Mouse (Mus musculus) hindbrain, embryonic 11.5 days (tissue): ENCODE data around the gene Ubqln1. TPM values are rescaled to one million over a fixed set of nuclear protein-coding genes. Genes with fewer than 3 reads are reported as not detected.

Experiments
- ATAC-seq: fragments of 200-750 bp; cut with Nextera tagmentation; 2 replicates; pipeline ENCODE4 v1.8.0; 2017; ENCODE audit warnings: mild to moderate bottlenecking, moderate TSS enrichment, moderate library complexity; ENCODE audit not compliant: low FRiP score
- DNase-seq: peaks from one replicate; pipeline ENCODE4 v3.0.0-alpha.2; 2015; ENCODE audit warnings: low spot score
- H3K27ac ChIP-seq: fragments of 300-500 bp; sonication (generic); 2 replicates; pipeline ENCODE4 v1.5.1; 2014; ENCODE audit warnings: mild to moderate bottlenecking, low read depth, low read length
- H3K27me3 ChIP-seq: fragments of 300-500 bp; sonication (generic); 2 replicates; pipeline ENCODE4 v1.6.1; 2014; ENCODE audit warnings: mild to moderate bottlenecking, low read length, moderate library complexity, mixed read lengths; ENCODE audit not compliant: control insufficient read depth, insufficient read depth
- H3K36me3 ChIP-seq: fragments of 300-500 bp; sonication (generic); 2 replicates; pipeline ENCODE4 v1.6.1; 2014; ENCODE audit warnings: mild to moderate bottlenecking, low read length, moderate library complexity, mixed read lengths; ENCODE audit not compliant: control insufficient read depth, insufficient read depth
- H3K4me1 ChIP-seq: fragments of 300-500 bp; sonication (generic); replicated peaks from 2 replicates; pipeline ENCODE4 v1.6.1; 2014; ENCODE audit warnings: low read length, mixed read lengths; ENCODE audit not compliant: control insufficient read depth, insufficient read depth
- H3K4me2 ChIP-seq: fragments of 300-500 bp; sonication (generic); replicated peaks from 2 replicates; pipeline ENCODE4 v1.6.1; 2014; ENCODE audit warnings: mild to moderate bottlenecking, low read depth, low read length
- H3K4me3 ChIP-seq: fragments of 300-500 bp; sonication (generic); 2 replicates; pipeline ENCODE4 v1.5.1; 2014; ENCODE audit warnings: low read depth, low read length
- H3K9ac ChIP-seq: fragments of 300-500 bp; sonication (generic); 2 replicates; pipeline ENCODE4 v1.6.1; 2014; ENCODE audit warnings: low read depth, low read length
- H3K9me3 ChIP-seq: fragments of 300-500 bp; sonication (generic); 2 replicates; pipeline ENCODE4 v1.6.1; 2016; ENCODE audit warnings: low read length; ENCODE audit not compliant: control insufficient read depth
- WGBS: fragments of 180-500 bp; shearing (Covaris S2); extraction: QIAGEN DNeasy Blood & Tissue Kit; methylation state at CpG from one replicate; pipeline ENCODE4 v1.1.7; 2014; 5-methylcytosine and 5-hydroxymethylcytosine counted together
- polyA plus RNA-seq: library from polyadenylated mRNA; unstranded; fragments of >200 nt; fragmentation: Nextera tagmentation; extraction: Ambion mirVana; gene quantifications from 2 replicates; pipeline ENCODE4 v1.2.1, GENCODE M21; 2014

Gene Ubqln1
- 124 and 159 TPM in 2 replicates for polyA plus RNA-seq

- peak within 1 kb of the TSS; percentile 62 for H3K4me2 ChIP-seq
- peak; percentile 93 for ATAC-seq
- peak within 1 kb of the TSS; percentile 99 for H3K4me3 ChIP-seq
- H3K27ac ChIP-seq = peak within 1 kb of the TSS; percentile 83
- H3K27me3 ChIP-seq = no peaks in the 10 kb centered on the region
- H3K9me3 ChIP-seq = no peaks in the 10 kb centered on the region
- H3K36me3 ChIP-seq = no peaks in the 10 kb centered on the region
- peak within 1 kb of the TSS; percentile 95 for H3K9ac ChIP-seq
- 5% methylated on average over 44 of the region's 62 CpGs for WGBS
- DNase-seq = peak; percentile 93
- H3K4me1 ChIP-seq = no peaks in the 10 kb centered on the region; the same call in none of the 2 replicates
Measured at GRCm38 (mm10) chr13:58215592-58216341, at the start of gene Ubqln1. Gene Ubqln1 (minus strand): TSS chr13:58215653.

- WGBS = 89% methylated on average over 8 of the region's 8 CpGs
- no peak overlapping the region for H3K9ac ChIP-seq
- no peak for DNase-seq
- H3K4me1 ChIP-seq = no peaks in the 10 kb centered on the region
- H3K9me3 ChIP-seq = no peaks in the 10 kb centered on the region
- no peak overlapping the region for H3K4me2 ChIP-seq
- H3K36me3 ChIP-seq = no peaks in the 10 kb centered on the region
- no peak overlapping the region for H3K4me3 ChIP-seq
- ATAC-seq = no peak
- H3K27ac ChIP-seq = no peak overlapping the region
- H3K27me3 ChIP-seq = no peaks in the 10 kb centered on the region
Measured at GRCm38 (mm10) chr13:58263546-58263945, 48.1 kb upstream of the Ubqln1 start.

DNA sequence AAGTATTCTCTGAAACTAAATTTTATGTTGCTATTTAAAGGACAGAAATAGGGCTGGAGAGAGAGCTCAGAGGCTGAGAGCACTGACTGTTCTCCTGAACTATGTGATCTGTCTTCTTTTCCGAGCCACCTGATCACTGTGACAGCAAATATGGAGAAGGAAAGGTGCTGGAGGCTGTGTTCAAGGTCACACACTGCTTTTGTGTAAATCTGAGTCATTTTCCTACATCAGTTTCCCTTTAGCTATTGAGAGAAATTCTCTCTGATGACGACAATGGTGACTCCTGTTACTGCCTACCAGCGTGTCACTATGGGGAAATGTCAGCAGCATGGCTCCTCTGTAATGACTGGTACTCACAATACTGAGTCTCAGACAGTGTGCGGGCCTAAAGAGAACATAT, 46.2 kb upstream of the Ubqln1 start:
- Histone ChIP-seq H3K27me3 (no peaks in the 10 kb centered on the region), H3K9me3 (no peaks in the 10 kb centered on the region), H3K27ac (no peak overlapping the region), H3K4me2 (no peak overlapping the region), H3K9ac (no peak overlapping the region), H3K4me1 (no peaks in the 10 kb centered on the region), H3K4me3 (no peak overlapping the region), H3K36me3 (no peaks in the 10 kb centered on the region)
- 86% methylated on average over 4 of the region's 4 CpGs for WGBS
- ATAC-seq = no peak
- DNase-seq = no peak

DNA sequence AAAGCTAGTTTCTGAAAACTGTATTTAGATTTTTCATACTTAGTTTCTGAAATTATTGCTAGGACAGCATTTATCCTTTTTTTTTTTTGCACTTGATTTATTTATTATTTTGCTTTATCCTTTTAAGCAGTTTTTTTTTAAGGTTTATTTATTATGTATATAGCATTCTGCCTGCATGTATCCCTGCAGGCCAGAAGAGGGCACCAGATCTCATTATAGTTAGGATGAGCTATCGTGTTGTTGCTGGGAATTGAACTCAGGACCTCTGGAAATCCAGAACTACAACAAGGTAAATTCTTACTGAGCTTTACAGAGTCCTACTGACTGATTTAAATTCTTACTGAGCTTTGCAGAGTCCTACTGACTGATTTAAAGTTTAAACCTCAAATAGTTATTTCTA, 37.8 kb upstream of the Ubqln1 start:
- WGBS = 91% methylated on average over 1 of the region's 1 CpGs
- H3K36me3 ChIP-seq = no peaks in the 10 kb centered on the region

GRCm38 (mm10) chr13:58248957-58249356, 33.5 kb upstream of the Ubqln1 start:
- Histone ChIP-seq H3K4me1 (no peaks in the 10 kb centered on the region), H3K4me2 (no peak overlapping the region), H3K27ac (no peak overlapping the region), H3K27me3 (no peaks in the 10 kb centered on the region), H3K4me3 (no peak overlapping the region), H3K9ac (no peak overlapping the region), H3K36me3 (no peaks in the 10 kb centered on the region), H3K9me3 (no peaks in the 10 kb centered on the region)
- ATAC-seq (no peak), DNase-seq (no peak)
- WGBS = 92% methylated on average over 5 of the region's 5 CpGs

More for the DNA sequence above, 37.8 kb upstream of the Ubqln1 start:
- DNase-seq = no peak
- no peaks in the 10 kb centered on the region for H3K9me3 ChIP-seq
- no peaks in the 10 kb centered on the region for H3K27me3 ChIP-seq
- H3K4me1 ChIP-seq = no peaks in the 10 kb centered on the region
- ATAC-seq = no peak
- H3K27ac ChIP-seq = no peak overlapping the region
- H3K4me3 ChIP-seq = no peak overlapping the region
- H3K9ac ChIP-seq = no peak overlapping the region
- no peak overlapping the region for H3K4me2 ChIP-seq

DNA sequence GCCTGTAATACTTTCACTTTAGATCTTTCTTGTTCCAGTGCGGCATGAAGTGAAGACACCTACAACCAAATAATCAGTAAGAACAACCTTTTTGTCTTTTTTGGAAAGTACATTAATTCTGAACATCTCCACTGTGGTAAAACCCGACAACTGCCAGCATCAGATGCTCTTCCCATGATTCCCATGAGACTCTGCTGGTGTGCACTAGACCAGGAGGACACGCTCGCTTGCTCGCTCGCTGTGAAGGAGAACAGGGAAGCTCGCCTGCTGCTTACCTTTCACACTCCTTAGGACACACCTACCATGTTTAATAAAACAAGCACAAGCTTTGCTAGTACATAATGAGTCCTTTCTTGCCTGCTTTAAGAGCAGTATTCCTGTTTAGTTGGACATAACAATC, 21.1 kb upstream of the Ubqln1 start:
- no peak overlapping the region for H3K27ac ChIP-seq
- H3K27me3 ChIP-seq = no peaks in the 10 kb centered on the region
- no peak overlapping the region for H3K9ac ChIP-seq
- DNase-seq (no peak), ATAC-seq (no peak)
- no peaks in the 10 kb centered on the region for H3K4me1 ChIP-seq
- no peak overlapping the region for H3K4me2 ChIP-seq
- H3K4me3 ChIP-seq = no peak overlapping the region
- no peaks in the 10 kb centered on the region for H3K9me3 ChIP-seq
- WGBS = 88% methylated on average over 7 of the region's 7 CpGs
- H3K36me3 ChIP-seq = no peaks in the 10 kb centered on the region

DNA sequence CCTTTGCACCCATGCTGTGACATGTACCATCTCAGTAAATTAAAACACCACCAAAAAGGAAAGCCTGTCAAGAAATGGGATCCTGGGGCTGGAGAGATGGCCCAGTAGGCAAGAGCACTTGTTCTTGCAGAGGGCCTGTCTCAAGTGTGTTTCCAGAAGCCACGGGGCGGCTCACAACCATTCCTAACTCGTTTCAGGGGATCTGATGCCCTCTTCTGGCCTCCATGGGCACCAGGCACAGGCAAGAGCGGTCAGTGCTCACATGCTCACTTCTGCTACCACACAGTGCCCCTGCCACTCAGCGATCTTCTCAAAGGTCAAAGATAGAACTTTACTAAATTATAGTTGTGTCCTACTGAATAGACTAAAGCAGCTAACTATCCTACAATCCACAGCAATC, 17.2 kb upstream of the Ubqln1 start:
- no peaks in the 10 kb centered on the region for H3K36me3 ChIP-seq
- no peak overlapping the region for H3K4me2 ChIP-seq
- DNase-seq (peak; percentile 18), ATAC-seq (no peak)
- 47% methylated on average over 5 of the region's 5 CpGs for WGBS
- no peak overlapping the region for H3K27ac ChIP-seq
- no peak overlapping the region for H3K9ac ChIP-seq
- no peaks in the 10 kb centered on the region for H3K9me3 ChIP-seq
- H3K27me3 ChIP-seq = no peaks in the 10 kb centered on the region
- H3K4me3 ChIP-seq = no peak overlapping the region
- no peaks in the 10 kb centered on the region for H3K4me1 ChIP-seq

GRCm38 (mm10) chr13:58232070-58232469, 16.6 kb upstream of the Ubqln1 start:
- H3K27me3 ChIP-seq = no peaks in the 10 kb centered on the region
- no peak overlapping the region for H3K4me3 ChIP-seq
- H3K9ac ChIP-seq = no peak overlapping the region
- H3K4me1 ChIP-seq = no peaks in the 10 kb centered on the region
- H3K27ac ChIP-seq = no peak overlapping the region
- WGBS = 91% methylated on average over 8 of the region's 8 CpGs
- no peak for DNase-seq
- H3K4me2 ChIP-seq = no peak overlapping the region
- H3K9me3 ChIP-seq = no peaks in the 10 kb centered on the region
- no peaks in the 10 kb centered on the region for H3K36me3 ChIP-seq
- no peak for ATAC-seq

- H3K4me2 ChIP-seq = no peak overlapping the region
- H3K4me3 ChIP-seq = no peak overlapping the region
- H3K36me3 ChIP-seq = no peaks in the 10 kb centered on the region
- no peaks in the 10 kb centered on the region for H3K27me3 ChIP-seq
- WGBS = 85% methylated on average over 2 of the region's 2 CpGs
- ATAC-seq (no peak), DNase-seq (no peak)
- H3K9me3 ChIP-seq = no peaks in the 10 kb centered on the region
- no peak overlapping the region for H3K27ac ChIP-seq
- no peaks in the 10 kb centered on the region for H3K4me1 ChIP-seq
- no peak overlapping the region for H3K9ac ChIP-seq
Measured at GRCm38 (mm10) chr13:58228624-58229023, 13.2 kb upstream of the Ubqln1 start.
